Mouse (Mus musculus) spleen, adult 2 months (tissue): Measurements from ENCODE around the gene Fyb.

Source experiments
- CTCF ChIP-seq: fragments of 200-500 bp; IDR thresholded peaks from 2 replicates; pipeline ENCODE4 v1.5.1; 2011; ENCODE audit warnings: mild to moderate bottlenecking, inconsistent platforms; ENCODE audit not compliant: insufficient read depth, insufficient read length, insufficient replicate concordance; ENCODE audit errors: extremely low read depth
- POLR2A ChIP-seq: fragments of 200-500 bp; IDR thresholded peaks from 2 replicates; pipeline ENCODE4 v1.6.1; 2011; ENCODE audit warnings: low read depth, low read length, inconsistent platforms

DNA sequence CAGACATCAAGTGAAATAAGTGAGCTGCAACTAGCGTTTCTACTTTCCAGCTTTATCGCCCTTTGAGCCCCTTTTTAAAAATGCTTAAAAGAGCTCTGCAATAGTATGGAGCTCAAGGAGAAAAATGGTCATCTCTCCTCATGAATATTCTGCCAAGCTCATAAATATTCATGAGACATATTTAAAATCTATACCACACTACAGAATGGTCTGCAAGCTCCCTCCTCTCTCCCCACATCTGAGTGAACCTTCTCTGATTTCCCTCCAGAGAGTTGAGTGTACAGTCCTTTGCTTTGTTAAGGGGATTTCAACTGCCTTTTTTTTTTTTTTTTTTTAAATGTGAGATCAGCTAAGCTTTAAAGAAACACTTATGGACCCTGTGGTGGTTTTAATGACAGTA lies 155.8 kb downstream of the Fyb start:
- no peak for TF ChIP-seq CTCF
- TF ChIP-seq POLR2A: no peak
